Mouse (Mus musculus) limb, embryonic 10.5 days (tissue): ENCODE data around the gene 4930470P17Rik. TPM values are rescaled to one million over a fixed set of nuclear protein-coding genes. Genes with fewer than 3 reads are reported as not detected.
"Not testable (repeated sequence)": the region's sequence is repeated elsewhere in the genome, so short reads cannot be mapped to it uniquely, and the experiment has no call there.

Experiments
- DNase-seq: peaks from one replicate; pipeline ENCODE4 v3.0.0-alpha.2; 2017; ENCODE audit warnings: low spot score
- H3K27ac ChIP-seq: fragments of 300-500 bp; sonication (generic); 2 replicates; pipeline ENCODE4 v1.5.1; 2016; ENCODE audit warnings: mild to moderate bottlenecking
- H3K27me3 ChIP-seq: fragments of 300-500 bp; sonication (generic); 2 replicates; pipeline ENCODE4 v1.6.1; 2016; ENCODE audit warnings: low read depth, mild to moderate bottlenecking; ENCODE audit not compliant: poor library complexity, severe bottlenecking
- H3K36me3 ChIP-seq: fragments of 300-500 bp; sonication (generic); 2 replicates; pipeline ENCODE4 v1.6.1; 2016; ENCODE audit warnings: mild to moderate bottlenecking, moderate library complexity
- H3K4me1 ChIP-seq: fragments of 300-500 bp; sonication (generic); 2 replicates; pipeline ENCODE4 v1.6.1; 2016
- H3K4me3 ChIP-seq: fragments of 300-500 bp; sonication (generic); 2 replicates; pipeline ENCODE4 v1.5.1; 2016; ENCODE audit warnings: mild to moderate bottlenecking, moderate library complexity
- H3K9me3 ChIP-seq: fragments of 300-500 bp; sonication (generic); replicated peaks from 2 replicates; pipeline ENCODE4 v1.6.1; 2016; ENCODE audit warnings: mild to moderate bottlenecking
- WGBS: fragments of 180-500 bp; shearing (Covaris S2); methylation state at CpG from one replicate; pipeline ENCODE4 v1.1.7; 2016; 5-methylcytosine and 5-hydroxymethylcytosine counted together
- polyA plus RNA-seq: library from polyadenylated mRNA; unstranded; fragments of >200 nt; fragmentation: Nextera tagmentation; extraction: Ambion mirVana; gene quantifications from 2 replicates; pipeline ENCODE4 v1.2.1, GENCODE M21; 2016

Gene 4930470P17Rik
- not detected in 2 replicates for polyA plus RNA-seq

DNA sequence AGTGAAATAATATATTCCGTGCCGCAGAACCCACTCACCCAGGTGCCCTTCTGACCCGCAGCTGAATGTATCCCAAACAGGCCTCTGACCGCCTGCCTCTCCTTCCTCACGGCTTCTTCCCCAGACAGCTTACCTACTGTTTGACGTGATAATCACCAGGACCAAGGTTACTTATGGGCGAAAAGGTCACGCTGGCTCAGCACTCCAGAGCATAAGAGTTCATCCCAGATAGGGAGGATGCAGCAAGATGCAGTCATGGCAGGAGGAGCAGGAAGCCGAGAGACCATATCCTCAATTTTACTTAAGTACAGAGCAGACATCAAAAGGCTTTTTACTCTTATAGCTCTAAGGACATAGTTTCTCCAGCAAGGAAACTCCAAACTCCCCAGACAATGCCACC, at the start of gene 4930470P17Rik:
4930470P17Rik (minus strand) TSS at position 101 of the 400 bp plus-strand sequence.
- no peaks in the 10 kb centered on the region for H3K9me3 ChIP-seq
- H3K4me1 ChIP-seq: peaks cover 25% of the 10 kb centered on the region
- H3K4me3 ChIP-seq: no peak within 1 kb of the TSS
- H3K36me3 ChIP-seq: no peaks in the 10 kb centered on the region
- H3K27ac ChIP-seq: peak within 1 kb of the TSS; percentile 42; the same call in 1 of the 2 replicates
- no peak for DNase-seq
- 74% methylated on average over 9 of the region's 9 CpGs for WGBS
- H3K27me3 ChIP-seq: no peaks in the 10 kb centered on the region

DNA sequence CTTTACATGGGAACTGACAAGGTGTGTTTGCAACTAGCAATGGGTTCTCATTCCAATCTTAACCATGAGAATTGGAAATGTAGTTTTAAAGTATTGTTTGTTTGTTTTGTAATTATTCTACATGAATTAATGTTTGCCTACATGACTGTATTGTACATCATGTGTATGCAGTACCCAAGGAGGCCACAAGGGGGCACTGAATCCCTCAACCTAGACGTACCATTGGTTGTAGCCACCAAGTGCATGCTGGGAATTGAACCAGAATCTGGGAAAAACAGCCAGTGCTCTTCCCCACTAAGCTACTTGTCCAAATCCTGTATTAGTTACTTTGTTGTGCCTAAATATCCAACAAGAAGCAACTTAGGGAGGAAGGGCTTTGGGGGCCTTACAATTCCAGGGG, 49.7 kb upstream of the 4930470P17Rik start:
- H3K9me3 ChIP-seq: no peaks in the 10 kb centered on the region
- DNase-seq: no peak
- no peak overlapping the region for H3K4me3 ChIP-seq
- H3K4me1 ChIP-seq: peaks cover 11% of the 10 kb centered on the region
- no peaks in the 10 kb centered on the region for H3K36me3 ChIP-seq
- WGBS: 90% methylated on average over 1 of the region's 1 CpGs
- H3K27me3 ChIP-seq: no peaks in the 10 kb centered on the region
- H3K27ac ChIP-seq: no peak overlapping the region

DNA sequence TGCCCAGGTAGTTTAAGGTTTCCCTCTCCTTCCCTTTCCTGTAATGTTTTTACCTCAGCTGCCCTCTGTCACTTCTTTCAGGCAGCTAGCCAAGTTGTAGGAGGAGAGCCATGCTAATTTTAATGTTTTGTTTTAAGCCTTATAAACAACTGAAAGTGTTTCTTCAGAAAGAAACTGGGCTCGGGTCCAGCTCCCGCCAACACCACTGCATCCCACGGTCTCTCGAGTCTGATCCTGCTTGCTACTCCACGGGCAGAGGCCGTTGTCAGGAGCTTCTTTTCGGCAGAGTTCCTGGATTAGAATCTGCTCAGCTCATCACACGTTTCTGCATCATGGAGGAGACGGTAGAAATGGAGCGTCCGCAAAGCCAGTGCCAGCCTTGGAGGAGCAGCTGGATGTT, 46.7 kb upstream of the 4930470P17Rik start:
- no peak for DNase-seq
- H3K27me3 ChIP-seq: no peaks in the 10 kb centered on the region
- peaks cover 5% of the 10 kb centered on the region for H3K4me1 ChIP-seq
- no peak overlapping the region for H3K4me3 ChIP-seq
- 95% methylated on average over 11 of the region's 11 CpGs for WGBS
- H3K27ac ChIP-seq: no peak overlapping the region
- no peaks in the 10 kb centered on the region for H3K9me3 ChIP-seq
- H3K36me3 ChIP-seq: no peaks in the 10 kb centered on the region

DNA sequence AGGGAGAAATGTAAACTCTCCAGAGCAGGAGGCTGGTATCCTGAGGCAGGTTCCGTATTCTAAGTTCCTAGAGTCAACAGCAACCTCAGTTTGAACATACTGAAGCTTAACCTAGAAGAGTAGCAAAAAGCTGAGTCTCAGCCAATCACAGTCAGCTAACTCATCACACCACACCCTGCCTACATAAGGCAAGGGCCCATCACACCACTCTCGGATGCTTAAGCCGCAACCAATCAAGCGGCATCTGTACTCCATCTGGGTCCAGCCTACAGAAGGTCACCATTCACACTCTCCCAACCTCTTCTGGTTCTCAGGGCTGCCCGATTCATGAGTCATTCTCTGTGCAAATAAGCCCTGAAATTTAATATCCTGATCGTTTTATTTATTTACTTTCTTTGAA, 44.4 kb upstream of the 4930470P17Rik start:
- WGBS: 93% methylated on average over 6 of the region's 6 CpGs
- no peaks in the 10 kb centered on the region for H3K27me3 ChIP-seq
- H3K27ac ChIP-seq: no peak overlapping the region
- H3K4me3 ChIP-seq: no peak overlapping the region
- DNase-seq: no peak
- no peaks in the 10 kb centered on the region for H3K36me3 ChIP-seq
- no peaks in the 10 kb centered on the region for H3K9me3 ChIP-seq
- peaks cover 4% of the 10 kb centered on the region for H3K4me1 ChIP-seq

DNA sequence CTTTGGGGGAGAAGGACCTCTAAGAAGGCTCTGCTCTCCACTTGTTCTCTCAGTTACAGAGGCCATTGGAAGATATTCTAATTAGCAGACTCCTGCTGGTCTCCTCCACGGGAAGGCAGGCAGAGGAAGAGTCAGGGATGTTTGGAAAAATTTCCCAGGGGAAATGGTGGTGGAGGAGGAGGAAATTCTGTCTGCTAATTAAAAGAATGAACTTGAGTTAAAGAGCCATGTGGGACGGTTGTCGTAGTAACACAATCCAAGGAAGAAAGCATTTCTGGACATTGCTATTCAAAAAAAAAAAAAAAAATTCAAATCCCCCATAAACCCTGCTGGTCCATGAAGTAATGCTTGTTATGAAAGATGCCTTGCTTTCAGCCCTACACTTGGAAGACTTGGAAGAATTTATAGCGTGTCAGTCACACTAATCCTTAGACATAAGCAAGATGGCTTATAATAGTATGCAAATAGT, 40.6 kb upstream of the 4930470P17Rik start:
- no peak overlapping the region for H3K4me3 ChIP-seq
- H3K27me3 ChIP-seq: no peaks in the 10 kb centered on the region
- DNase-seq: no peak
- H3K27ac ChIP-seq: no peak overlapping the region
- no peaks in the 10 kb centered on the region for H3K36me3 ChIP-seq
- 68% methylated on average over 4 of the region's 4 CpGs for WGBS
- peaks cover 28% of the 10 kb centered on the region for H3K4me1 ChIP-seq
- H3K9me3 ChIP-seq: no peaks in the 10 kb centered on the region

DNA sequence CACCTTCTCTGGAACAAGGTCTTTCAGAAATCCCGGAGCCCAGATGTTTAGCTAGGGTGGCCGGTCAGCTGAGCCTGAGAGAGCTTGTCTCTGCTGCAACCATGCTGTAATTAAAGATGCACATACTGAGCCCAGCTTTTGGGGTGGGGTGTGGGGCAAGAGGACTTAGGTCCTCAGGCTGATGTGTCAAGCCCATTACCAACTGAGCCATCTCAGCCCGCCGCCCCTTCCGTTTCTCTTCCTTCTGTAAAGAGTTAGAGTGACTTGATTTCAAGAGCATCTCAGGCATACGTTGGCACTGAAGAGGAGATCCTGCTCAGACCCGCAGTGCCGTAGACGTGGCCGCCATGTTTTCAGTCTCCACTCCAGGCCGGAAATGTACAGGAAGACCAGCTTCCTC, 38.5 kb upstream of the 4930470P17Rik start:
- Histone ChIP-seq H3K27me3 (no peaks in the 10 kb centered on the region), H3K4me1 (peaks cover 40% of the 10 kb centered on the region)
- 92% methylated on average over 11 of the region's 11 CpGs for WGBS

DNA sequence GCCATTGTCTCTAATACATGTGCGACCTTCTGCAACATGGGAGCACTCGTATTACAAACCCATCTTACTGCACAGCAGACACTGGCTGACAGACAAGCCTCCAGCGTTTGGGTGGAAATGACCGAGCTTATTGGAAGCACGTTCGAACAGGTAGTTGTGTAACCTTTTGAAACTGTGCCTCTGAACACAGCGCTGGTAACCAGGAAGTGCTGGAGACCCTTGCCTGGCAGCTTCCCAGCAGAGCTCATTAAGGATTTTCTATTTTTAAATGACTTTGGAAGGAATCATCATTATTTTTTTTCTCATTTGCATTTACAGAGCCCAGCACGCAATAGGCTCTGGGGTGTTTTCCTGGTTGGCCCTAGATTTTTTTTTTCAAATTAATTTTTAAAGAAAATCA, 36.9 kb upstream of the 4930470P17Rik start:
- 80% methylated on average over 8 of the region's 8 CpGs for WGBS
- no peaks in the 10 kb centered on the region for H3K36me3 ChIP-seq
- peaks cover 52% of the 10 kb centered on the region for H3K4me1 ChIP-seq
- no peak for DNase-seq
- H3K9me3 ChIP-seq: no peaks in the 10 kb centered on the region
- no peak overlapping the region for H3K4me3 ChIP-seq
- H3K27ac ChIP-seq: no peak overlapping the region
- no peaks in the 10 kb centered on the region for H3K27me3 ChIP-seq

More for the DNA sequence above, 38.5 kb upstream of the 4930470P17Rik start:
- 0 out of 2 replicates have a peak overlapping the region, but pooled peaks have one; percentile 28 for H3K27ac ChIP-seq
- no peaks in the 10 kb centered on the region for H3K36me3 ChIP-seq
- H3K9me3 ChIP-seq: no peaks in the 10 kb centered on the region
- no peak overlapping the region for H3K4me3 ChIP-seq
- no peak for DNase-seq

DNA sequence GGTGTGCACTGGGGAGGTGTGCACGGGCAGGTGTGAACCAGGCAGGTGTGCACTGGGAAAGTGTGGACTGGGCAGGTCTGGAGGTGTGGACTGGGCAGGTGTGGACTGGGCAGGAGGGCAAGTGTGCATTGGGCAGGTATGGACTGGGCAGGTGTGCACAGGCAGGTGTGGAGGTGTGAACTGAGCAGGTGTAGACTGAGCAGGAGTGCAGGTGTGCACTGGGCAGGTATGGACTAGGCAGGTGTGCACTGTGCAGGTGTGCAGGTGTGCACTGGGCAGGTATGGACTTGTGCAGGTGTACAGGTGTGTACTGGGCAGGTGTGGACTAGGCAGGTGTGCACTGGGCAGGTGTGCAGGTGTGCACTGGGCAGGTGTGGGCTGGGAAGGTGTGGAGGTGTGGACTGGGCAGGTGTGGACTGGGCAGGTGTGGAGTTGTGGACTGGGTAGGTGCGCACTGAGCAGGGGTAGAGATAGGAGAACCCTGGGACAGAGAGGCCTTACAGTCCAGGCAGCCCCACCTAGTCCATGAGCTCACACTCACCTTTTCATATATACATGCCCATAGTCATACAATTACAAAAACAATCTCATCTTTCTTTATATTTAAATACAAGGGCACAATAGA, 31.3 kb upstream of the 4930470P17Rik start:
- no peak overlapping the region for H3K27ac ChIP-seq
- peaks cover 27% of the 10 kb centered on the region for H3K4me1 ChIP-seq
- no peaks in the 10 kb centered on the region for H3K27me3 ChIP-seq
- no peaks in the 10 kb centered on the region for H3K9me3 ChIP-seq
- no peaks in the 10 kb centered on the region for H3K36me3 ChIP-seq
- WGBS: 96% methylated on average over 2 of the region's 2 CpGs
- DNase-seq: no peak
- H3K4me3 ChIP-seq: no peak overlapping the region

DNA sequence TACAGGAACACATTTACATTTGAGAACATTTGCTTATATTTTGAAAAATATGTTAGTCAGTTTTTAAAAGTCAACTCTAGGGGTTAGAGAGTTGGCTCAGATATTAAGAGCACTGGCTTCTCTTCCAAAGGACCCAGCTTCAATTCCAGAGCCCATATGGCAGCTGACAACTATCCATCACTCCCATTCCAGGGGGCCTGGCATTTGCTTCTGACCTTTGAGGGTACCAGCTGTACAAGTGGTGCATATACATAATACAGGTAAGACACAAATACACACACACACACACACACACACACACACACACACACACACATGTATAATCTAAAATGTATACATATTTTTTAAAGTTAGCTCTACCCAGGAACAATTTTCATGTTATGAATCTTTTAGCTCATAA, 30.6 kb upstream of the 4930470P17Rik start:
- no peak for DNase-seq
- Histone ChIP-seq H3K4me1 (peaks cover 25% of the 10 kb centered on the region), H3K9me3 (no peaks in the 10 kb centered on the region), H3K27ac (no peak overlapping the region), H3K27me3 (no peaks in the 10 kb centered on the region), H3K36me3 (no peaks in the 10 kb centered on the region), H3K4me3 (no peak overlapping the region)

DNA sequence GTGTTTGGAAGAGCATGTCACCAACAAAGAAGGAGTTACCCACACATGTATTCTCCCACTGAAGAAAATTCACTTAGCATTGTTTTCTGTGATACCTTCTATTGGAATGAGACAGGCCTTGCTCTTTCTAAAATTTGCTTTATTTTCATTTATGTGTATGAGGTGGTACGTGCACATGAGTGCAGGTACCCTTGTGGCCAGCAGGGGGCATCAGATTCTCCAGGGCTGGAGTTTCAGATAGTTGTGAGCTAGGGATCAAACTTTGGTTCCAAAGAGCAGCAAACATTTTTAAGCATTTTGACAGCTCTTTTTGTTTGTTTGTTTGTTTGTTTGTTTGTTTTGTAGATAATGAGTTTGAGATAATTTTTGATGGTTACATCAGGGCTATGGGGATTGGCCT, 29.6 kb upstream of the 4930470P17Rik start:
- H3K9me3 ChIP-seq: no peaks in the 10 kb centered on the region
- 95% methylated on average over 1 of the region's 1 CpGs for WGBS
- DNase-seq: no peak
- no peak overlapping the region for H3K4me3 ChIP-seq
- H3K27me3 ChIP-seq: no peaks in the 10 kb centered on the region
- no peaks in the 10 kb centered on the region for H3K36me3 ChIP-seq
- peaks cover 16% of the 10 kb centered on the region for H3K4me1 ChIP-seq
- H3K27ac ChIP-seq: no peak overlapping the region

DNA sequence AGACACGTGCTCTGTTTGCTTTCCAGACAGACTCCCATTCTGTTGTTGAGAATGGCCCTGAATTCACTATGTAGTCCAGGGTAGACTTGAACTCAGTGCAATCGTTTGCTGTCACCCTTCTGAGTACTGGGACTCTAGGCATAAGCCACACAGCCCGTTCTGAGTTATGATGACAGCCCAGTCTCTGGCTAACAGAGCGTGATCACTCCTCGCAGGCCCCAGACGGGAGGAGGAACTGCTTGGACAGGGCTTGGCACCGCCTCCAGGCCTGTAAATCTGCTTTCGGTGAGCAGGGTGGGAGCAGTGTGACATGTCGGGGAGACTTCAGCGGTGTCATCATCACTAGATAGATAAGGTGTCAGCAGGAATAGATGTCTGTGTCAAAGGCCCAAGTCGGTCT, 28.7 kb upstream of the 4930470P17Rik start:
- H3K4me3 ChIP-seq: no peak overlapping the region
- peaks cover 15% of the 10 kb centered on the region for H3K4me1 ChIP-seq
- no peak overlapping the region for H3K27ac ChIP-seq
- DNase-seq: no peak
- H3K27me3 ChIP-seq: no peaks in the 10 kb centered on the region
- H3K36me3 ChIP-seq: no peaks in the 10 kb centered on the region
- WGBS: 81% methylated on average over 11 of the region's 11 CpGs
- H3K9me3 ChIP-seq: no peaks in the 10 kb centered on the region

DNA sequence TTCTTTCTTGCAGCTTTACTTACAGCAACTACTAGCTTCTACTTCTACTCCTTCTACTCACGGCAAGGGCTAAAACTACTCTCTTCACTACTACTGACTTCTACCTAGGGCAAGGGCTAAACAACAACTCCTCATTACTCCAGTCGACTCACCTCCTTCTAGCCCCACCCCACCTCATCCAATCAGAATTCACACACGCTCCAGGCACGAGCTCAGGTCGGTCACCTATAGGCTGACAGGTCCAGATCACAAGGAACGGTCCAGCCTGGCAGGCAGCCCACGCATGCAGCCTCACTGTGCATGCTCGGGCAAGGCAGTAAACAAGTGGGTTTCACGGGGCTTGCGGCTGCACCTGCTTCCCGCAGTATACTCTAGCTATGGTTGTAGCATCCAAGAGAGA, 26.2 kb upstream of the 4930470P17Rik start:
- 90% methylated on average over 11 of the region's 11 CpGs for whole genome bisulfite sequencing
- H3K4me1 ChIP-seq, H3K36me3 ChIP-seq, H3K4me3 ChIP-seq, DNase-seq, H3K27ac ChIP-seq, H3K9me3 ChIP-seq, H3K27me3 ChIP-seq: not testable (repeated sequence)

DNA sequence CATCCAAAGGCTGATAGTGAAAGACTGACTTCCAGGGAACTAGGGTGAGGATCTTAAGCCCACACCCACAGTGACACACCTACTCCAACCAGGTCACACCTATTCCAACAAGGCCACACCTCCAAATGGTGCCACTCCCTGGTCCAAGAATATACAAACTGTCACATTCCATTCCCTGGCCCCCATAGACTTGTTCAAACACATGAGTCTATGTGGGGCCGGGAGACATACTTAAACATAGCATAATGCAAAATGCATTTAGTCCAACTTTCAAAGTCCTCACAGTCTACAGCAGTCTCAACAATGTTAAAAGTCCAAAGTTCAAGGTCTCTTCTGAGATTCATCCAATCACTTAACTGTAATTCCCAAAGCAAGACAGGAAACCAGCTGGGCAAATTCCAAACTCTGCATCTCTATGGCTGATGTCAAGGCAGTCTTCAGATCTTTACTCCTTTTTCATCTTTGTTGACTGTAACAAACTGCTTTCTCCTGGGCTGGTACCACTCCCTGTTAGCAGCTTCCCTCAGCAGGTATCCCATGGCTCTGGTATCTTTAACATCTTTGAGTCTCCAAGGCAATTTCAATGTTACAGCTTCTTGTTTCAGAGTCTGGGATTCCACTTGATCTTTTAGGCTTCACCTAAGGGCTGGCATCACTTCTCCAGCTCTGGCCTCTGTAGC, 22.5 kb upstream of the 4930470P17Rik start:
- 90% methylated on average over 1 of the region's 1 CpGs for WGBS
- not testable (repeated sequence) for H3K9me3 ChIP-seq, H3K4me1 ChIP-seq, H3K27me3 ChIP-seq, H3K36me3 ChIP-seq, H3K27ac ChIP-seq, DNase-seq, H3K4me3 ChIP-seq
